Mouse (Mus musculus): ENCODE measurements around the gene Gm20388.

GRCm38 (mm10) chr8:123990277-123991049, 4079.8 kb downstream of the Gm20388 start:
- TF ChIP-seq EP300 (IDR thresholded peaks at IDR 0.05; ENCODE audit: insufficient read depth, low read depth, low read length) (no peak), CTCF (IDR thresholded peaks at IDR 0.05; ENCODE audit: low read depth, low read length) (no peak)

Measured in ES-Bruce4 (cell line).